Mouse (Mus musculus): ENCODE results near the gene Faf2. TPM values are rescaled to one million over a fixed set of nuclear protein-coding genes. Genes with fewer than 3 reads are reported as not detected.
A peak's percentile ranks its signal among the peaks of the same experiment; 100 is the strongest.
"Not testable (repeated sequence)": the region's sequence is repeated elsewhere in the genome, so short reads cannot be mapped to it uniquely, and the experiment has no call there.

Faf2 gene
- total RNA-seq, 1 experiment from 2014 or later = 63.5 TPM

DNA sequence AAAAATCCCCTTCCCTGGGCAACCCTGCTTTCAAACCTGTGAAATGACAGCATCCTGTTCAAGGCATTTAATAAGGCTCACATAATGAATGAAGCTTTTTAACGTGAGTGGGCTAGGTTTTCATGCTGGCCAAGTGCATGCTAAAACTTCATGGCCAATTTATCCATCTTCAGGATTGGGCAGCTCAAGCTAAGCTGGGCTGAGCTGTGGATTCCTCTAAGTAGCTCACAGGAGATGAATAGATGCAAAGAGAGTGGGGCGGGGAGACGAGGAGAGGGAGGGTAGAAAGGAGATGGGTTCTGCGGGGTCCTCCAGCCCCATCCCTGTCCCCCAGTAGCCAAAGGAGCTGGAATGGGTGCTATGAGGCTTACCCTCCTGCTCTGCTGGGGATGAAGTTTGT lies 17.4 kb upstream of the Faf2 start:
- no peak for ATAC-seq (replicated peaks; ENCODE audit: low read depth, poor library complexity, severe bottlenecking)

DNA sequence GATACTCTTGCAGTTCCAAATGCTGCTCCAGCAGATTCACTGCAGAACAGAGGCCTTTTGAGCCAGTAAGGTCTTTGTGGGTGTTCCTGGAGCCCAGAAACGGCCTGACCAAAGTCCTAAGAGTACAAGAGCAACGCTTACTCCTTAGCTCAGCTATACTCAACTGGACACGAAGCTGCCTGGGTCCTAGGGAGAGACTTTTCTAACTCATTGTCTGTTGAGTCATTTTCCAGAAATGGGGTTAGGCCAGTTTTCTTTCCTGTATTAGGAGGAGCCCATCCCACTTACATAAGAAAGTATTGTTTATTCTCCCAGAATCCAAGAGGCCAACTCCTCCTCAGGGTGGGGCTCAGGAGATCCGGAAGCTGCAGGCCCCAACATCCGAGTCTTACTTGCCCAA lies 16.2 kb upstream of the Faf2 start:
- no peak for ATAC-seq (replicated peaks; ENCODE audit: low read depth, poor library complexity, severe bottlenecking)

DNA sequence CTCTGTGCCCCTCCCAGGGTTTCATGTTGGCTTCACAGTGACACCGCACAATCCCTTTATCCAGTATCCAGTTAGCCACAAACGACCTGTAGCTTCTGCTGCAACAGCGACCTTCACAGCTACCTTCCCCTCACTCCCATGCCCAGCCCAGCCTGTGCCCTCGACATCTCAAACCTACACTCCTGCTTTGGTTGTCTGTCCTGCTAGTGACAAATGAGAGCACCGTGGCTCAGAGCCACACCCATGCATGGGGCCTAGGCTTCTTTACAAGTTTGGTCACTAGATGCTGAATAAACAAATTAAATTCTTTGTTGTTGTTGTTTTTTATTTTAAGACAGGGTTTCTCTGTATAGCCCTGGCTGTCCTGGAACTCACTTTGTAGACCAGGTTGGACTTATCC lies 14.4 kb upstream of the Faf2 start:
- ATAC-seq (replicated peaks; ENCODE audit: low read depth, poor library complexity, severe bottlenecking) = no peak

DNA sequence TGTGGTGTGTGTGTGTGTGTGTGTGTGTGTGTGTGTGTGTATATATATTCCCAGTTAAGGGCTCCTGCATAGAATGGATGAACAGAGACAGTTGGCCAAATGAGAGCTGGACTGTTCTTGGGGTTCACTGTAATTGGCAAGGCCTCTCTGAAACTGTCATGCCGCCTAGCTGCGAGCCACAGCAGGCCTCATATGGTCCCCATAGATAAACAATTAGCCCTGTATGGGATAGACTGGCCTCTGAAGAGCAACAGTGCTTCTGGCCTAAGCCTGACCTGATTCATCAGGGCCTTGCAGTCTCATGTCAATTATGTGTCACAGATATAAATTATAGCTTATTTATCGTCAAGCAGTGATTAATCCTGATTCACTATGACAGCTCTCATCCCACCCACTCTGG lies 13.6 kb upstream of the Faf2 start:
- no peak for ATAC-seq (replicated peaks; ENCODE audit: low read depth, poor library complexity, severe bottlenecking)

DNA sequence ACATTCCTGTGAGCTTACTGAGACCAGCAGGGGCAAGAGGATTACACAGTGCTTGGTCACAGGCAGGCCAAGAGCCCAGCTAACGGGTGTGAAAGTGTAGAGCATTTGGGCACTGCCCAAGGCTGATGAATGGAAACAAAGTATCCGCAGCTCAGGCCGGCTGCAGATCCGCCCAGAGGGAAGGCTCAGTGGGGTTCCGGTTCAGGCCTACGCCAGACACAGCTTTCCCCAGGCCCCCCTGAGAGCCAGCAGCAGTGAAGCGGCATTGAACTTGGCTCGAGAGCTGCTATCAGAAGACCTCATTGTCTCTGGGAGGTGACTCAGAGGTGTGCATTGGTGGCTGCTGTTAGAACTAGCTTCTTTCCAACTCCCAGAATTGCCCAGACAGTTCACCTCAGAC lies 12.9 kb upstream of the Faf2 start:
- ATAC-seq (replicated peaks; ENCODE audit: low read depth, poor library complexity, severe bottlenecking) = no peak

DNA sequence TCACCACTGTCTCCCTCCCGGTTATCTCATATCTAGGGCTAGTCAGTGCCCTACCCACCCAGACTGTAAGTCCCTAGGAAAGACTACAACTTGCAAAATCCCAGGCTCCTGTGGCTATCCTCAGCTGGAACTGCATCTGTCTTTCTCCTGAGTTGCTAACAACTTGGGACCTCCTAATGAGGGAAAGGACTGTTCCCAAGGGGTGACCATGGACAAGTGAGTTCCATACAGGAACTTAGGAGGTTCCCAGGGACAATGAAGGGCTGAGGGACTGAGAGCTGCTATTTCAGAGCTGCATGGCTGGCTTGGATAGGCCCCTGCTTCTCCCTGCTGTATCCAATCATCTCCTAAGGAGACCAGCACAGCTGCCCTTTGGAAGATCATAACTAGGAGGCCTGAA lies 12.3 kb upstream of the Faf2 start:
- no peak for ATAC-seq (replicated peaks; ENCODE audit: low read depth, poor library complexity, severe bottlenecking)

DNA sequence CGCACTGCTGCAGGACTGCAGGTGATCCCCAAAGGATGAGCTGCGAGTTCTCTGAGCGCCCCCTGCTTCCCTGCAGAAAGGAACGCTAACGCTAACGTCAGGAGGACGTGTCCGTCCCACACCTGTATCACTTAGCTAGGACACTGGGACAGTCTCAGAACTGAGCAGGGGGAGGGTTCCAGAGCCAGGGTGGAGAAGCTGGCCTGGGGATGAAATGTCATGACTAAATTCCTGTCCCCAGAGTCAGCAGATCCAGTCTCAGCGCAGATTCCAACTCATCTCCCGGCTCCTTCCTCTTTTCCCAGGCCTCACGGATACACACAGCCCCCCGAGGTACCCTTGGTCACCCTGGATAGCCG lies 11.0 kb upstream of the Faf2 start:
- ATAC-seq (replicated peaks; ENCODE audit: low read depth, poor library complexity, severe bottlenecking) = peak; percentile 15; the same call in 1 of the 2 replicates

DNA sequence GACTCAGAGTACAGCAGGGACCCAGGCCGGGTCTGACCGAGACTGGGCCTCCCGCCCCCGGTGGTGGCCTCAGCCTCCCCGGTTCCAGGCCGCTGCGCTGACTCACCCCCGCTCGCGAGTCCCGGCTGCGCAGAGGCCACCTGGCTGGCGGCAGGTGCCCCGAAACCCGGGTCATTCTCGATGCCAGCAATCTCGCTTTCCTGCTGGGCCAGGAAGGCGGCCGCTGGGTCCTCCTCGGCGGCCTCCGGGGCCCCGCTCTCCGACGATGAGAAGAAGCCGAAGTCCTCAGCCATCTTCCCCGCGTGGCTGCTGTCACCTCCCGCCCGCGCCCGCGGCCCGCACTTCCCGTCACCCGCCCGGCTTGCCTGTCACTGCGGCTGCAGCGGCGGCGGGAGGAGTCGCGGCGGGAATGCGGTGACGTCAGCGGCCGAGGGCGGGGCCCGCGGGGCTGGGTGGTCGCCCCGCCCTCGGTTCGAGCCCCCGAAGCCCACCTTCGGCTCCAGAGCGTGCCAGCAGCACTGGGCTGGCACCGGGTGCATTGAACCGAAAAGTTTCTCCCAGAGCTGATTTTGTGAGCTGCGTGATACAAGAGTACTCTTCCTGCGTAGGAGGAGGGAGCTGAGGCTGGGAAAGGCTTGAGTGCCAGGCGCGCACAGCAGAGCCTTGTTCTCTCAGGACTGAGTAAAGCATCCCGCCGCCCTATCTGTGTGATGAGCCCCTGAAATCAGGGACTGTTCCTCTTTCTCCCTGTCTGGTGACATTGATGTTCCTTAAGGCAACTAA lies 10.4 kb upstream of the Faf2 start, which contains the start of gene Cltb:
Cltb (minus strand) TSS at position 373 of the 783 bp plus-strand sequence.
- peak; percentile 67 for ATAC-seq (replicated peaks; ENCODE audit: low read depth, poor library complexity, severe bottlenecking)

DNA sequence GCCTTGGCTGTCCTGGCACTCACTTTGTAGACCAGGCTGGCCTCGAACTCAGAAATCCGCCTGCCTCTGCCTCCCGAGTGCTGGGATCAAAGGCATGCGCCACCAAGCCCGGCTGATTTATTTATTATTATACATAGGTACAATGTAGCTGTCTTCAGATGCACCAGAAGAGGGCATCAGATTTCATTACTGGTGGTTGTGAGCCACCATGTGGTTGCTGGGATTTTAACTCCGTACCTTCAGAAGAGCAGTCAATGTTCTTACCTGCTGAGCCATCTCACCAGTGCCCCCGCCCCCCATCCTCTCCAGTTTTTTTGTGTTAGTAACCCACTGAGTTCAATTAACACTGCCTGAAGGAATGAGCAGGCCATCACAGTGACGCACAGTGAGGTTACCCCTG lies 8.4 kb upstream of the Faf2 start:
- not testable (repeated sequence) for ATAC-seq (replicated peaks; ENCODE audit: low read depth, poor library complexity, severe bottlenecking)

DNA sequence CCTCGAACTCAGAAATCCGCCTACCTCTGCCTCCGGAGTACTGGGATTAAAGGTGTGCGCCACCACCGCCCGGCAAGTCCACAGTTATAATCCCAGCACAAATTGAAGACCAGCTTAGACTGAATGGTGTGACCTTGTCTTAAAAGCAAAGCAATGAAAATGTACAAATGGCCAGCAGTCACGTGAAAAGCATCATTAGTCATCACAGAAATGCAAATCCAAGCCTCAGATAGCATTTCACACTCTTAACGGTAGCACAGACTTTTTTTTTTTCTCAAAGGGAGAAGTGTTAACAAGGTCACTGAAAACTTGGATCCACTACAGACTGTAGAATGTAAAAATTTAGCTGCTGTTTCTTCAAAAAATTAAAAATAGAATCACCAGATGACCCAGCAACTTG lies 5.3 kb upstream of the Faf2 start:
- ATAC-seq (replicated peaks; ENCODE audit: low read depth, poor library complexity, severe bottlenecking) = no peak

DNA sequence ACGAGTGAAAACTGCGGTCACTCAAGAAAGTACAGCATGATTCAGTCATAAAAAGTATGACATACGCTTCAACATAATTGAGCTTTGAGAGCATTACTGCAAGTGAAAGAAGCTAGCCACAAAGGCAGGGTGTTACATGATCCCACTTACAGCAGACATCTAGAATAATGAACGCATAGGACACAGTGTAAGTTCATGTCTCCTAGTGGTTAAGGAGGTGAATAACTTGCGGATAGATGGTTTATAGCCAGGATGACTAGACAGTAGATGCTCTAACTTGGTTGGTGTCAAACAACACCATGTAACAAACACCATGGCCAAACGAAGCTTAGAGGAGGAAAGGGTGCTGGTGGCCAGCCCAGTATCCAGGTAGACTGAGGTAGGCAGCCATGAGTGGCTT lies 4.6 kb upstream of the Faf2 start:
- no peak for ATAC-seq (replicated peaks; ENCODE audit: low read depth, poor library complexity, severe bottlenecking)

DNA sequence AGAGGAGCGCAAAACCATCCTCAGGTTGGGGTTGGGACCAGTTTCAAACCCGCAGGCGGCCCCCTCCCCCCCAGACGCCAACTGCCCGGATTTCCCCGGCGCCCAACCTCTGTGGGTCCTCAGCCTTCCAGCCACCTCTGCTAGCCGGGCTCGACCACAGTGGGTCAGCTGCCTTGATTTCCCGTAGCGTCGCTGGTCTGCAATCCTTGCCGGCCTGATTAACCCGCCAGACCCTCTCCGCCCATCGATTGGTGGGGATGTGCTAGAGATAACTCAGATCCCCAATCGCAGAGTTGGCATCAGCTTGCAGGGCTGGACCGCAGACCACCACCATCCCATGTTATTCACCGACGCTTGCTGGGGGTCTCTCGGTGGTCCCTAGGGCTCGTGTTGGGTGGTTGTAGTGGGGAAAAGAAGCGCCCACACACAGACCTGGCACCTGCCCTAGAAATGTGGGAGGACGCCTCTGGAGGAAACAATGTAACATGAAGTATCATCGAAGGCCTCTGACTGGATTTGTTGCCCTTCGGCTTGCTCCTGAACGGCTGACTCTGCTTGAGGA lies 457 bp downstream of the Faf2 start:
- ATAC-seq (replicated peaks; ENCODE audit: low read depth, poor library complexity, severe bottlenecking) = peak; percentile 42

DNA sequence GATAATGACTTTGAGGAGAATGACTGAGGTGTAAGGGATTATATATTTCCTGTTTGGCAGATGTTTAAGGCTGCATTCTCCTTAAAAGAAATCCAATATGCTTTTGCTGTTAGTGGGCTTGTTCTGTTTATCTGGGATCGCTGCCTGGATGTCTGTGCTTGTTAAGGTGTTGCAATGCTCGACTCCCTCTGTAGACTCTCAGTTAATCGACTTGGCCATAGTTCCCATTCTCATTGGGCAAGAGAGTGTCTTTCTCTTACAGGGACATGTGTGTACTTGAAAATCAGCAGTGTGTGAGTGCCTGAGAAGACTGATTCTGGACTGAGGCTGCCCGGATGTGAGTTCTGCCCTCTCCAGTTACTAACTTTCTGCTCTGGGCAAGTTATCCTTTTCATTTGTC lies 7.5 kb downstream of the Faf2 start:
- no peak for ATAC-seq (replicated peaks; ENCODE audit: low read depth, poor library complexity, severe bottlenecking)

DNA sequence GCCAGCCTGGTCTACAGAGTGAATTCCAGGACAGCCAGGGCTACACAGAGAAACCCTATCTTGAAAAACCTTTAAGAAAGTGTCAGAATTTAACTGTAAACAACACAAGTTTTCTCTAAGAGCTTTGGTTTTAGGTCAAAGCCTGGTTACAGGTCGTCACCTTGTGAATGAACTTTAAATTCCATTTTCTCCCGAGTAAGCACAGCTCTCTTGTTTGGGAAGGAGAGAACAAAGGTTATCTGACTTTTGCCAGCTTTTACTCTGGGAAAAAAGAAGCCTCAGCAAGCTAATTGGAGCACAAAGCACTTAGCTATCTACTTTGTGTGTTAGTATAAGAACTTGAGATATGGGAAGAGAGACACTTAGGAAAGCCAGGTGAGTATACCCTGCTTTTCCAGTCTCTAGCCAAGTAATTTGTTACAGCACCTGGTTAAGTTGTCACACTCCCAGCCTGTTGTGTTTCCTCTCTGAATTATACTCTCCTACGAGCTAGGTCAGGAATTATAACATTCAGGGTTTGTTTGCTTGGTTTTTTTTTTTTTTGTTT lies 11.2 kb downstream of the Faf2 start:
- ATAC-seq (replicated peaks; ENCODE audit: low read depth, poor library complexity, severe bottlenecking) = no peak

DNA sequence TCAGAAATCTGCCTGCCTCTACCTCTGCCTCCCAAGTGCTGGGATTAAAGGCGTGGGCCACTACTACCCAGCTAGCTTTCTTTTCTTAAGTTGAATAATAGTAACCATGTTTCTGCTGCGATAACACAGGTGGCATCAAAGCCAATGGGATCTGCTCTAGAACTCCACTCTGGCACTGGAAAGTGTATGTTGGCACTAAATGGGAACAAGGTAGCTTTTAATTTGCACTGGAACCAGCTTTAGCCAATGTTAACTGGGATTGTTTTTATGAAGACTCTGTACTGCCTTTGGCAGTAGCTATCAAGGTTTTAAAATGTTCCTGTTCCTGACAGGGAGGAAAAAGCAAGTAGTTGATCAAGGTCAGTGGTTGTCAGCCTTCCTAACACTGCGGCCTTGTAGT lies 13.4 kb downstream of the Faf2 start:
- ATAC-seq (replicated peaks; ENCODE audit: low read depth, poor library complexity, severe bottlenecking) = no peak

DNA sequence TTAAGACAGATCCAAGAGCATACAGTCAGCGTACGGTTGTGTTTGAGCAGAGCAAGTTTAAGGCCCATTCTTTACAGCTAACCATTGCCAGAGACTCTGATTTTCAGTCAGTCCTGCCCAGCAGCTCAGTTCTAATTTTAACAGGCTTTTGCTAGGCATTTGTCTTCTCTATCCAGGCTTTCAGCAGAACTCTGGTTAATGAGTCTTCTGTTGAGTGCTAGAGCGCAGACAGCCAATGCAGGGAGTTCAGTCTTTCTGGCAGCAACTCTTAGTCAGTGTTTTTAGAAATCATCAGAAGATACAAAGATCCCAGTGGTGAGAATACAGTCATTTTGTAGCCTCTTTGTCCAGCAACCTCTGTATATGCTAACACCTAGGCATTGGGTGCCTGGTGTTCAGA lies 28.9 kb downstream of the Faf2 start:
- ATAC-seq (replicated peaks; ENCODE audit: low read depth, poor library complexity, severe bottlenecking) = no peak

DNA sequence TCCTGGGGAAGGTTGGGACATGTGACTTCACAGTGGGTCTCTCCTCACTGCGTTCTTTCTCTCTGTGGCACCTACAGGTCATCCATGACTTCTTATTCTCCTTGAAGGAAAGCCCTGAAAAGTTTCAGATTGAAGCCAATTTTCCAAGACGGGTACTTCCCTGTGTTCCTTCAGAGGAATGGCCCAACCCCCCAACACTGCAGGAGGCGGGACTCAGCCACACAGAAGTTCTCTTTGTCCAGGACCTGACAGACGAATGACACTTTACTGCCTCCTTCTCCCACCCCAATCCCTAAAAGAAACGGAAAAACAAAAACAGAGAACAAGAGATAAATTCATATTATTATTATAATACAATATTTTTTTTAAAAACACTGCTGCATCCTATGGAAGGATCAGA lies 39.3 kb downstream of the Faf2 start:
- ATAC-seq (replicated peaks; ENCODE audit: low read depth, poor library complexity, severe bottlenecking) = no peak

DNA sequence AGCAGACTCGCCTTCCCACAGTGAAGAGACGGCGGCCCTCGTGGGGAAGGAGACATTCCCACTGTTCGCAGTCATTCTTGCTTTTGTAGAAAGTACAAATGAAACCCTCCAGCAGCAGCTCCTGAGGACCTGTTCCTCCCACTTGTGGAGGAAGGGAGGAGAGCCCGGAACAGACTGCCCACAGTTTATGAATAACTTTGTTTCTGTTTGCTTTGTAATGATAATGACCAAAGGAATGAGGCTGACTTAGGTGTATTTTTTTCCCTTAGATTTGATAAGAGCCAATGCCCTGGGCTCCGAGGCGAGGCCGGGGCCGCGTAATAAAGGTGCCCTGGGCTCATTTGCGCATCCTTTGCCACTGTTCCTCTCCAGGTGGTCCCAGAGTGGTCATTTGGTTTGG lies 39.8 kb downstream of the Faf2 start:
- ATAC-seq (replicated peaks; ENCODE audit: low read depth, poor library complexity, severe bottlenecking) = no peak

DNA sequence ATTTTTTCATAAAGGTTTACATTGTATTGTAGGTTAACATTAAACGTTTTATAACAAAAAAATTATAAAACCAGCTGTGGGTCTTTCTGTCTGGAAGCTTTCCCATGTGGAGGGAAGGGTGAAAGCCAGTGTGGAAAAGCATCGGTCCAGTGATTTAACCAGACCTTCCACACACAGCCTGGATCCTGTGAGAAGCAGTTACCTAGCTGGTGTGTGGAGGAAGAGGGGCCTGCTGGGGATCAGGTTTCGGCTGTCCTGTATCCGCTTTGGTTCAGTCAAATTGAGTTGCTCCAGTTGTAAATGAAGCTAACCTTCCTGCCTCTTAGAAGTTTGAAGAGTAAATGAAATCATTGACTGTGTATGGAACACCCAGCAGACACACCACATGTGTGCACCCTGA lies 42.4 kb downstream of the Faf2 start:
- no peak for ATAC-seq (replicated peaks; ENCODE audit: low read depth, poor library complexity, severe bottlenecking)

DNA sequence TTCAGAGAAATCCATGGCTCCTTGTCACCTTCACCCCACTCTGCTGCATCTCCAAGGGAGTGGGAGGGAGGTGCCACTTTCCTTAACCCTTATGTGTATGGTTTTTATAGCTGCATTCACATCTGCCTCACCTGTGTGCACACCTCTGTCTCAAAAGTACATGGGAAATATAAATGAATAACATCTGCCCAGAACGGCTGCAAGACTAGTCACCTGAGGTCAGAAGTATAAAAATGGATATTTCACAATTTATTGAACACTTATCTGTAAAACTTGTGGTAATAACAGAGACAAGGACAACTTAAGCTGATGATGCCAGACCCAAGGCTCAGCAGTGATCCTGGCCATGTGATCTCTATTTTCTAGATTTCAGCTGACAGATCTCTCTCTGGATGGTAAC lies 42.9 kb downstream of the Faf2 start:
- ATAC-seq (replicated peaks; ENCODE audit: low read depth, poor library complexity, severe bottlenecking) = no peak

DNA sequence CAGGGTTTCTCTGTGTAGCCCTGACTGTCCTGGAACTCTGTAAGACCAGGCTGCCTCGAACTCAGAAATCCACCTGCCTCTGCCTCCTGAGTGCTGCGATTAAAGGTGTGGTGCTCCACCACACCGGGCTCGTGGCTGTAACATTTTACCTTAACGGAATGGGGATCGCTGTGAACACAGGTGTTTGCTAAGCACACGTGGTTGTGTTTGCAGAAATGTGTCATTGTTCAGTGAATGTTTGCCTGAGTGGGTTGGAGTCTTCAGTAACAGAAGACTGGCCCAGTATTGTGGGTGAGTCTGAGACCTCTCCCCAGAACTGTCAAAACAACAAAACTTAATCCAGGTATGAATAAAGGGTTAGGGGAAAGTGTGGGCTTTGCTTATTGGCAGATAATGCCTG lies 43.5 kb downstream of the Faf2 start:
- ATAC-seq (replicated peaks; ENCODE audit: low read depth, poor library complexity, severe bottlenecking) = no peak

DNA sequence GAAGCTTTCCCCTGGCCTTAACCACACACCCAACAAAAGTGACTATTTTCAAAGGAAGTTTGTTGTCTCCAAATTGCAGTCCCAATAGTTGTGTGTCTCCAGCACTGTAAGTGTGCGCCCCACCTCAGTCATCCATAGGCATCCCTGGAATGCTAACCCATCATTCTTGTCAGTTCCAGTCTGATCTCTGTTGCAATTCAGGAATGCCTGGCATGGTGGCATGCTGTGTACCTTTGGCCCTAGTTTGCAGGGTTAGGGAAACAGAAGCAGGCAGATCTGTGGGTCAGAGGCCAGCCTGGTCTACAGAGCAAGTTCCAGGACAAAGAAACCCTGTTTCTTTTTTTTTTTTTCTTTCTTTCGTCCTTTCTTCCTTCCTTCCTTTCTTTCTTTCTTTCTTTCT lies 48.9 kb downstream of the Faf2 start:
- ATAC-seq (replicated peaks; ENCODE audit: low read depth, poor library complexity, severe bottlenecking) = no peak

All from common myeloid progenitor, adult 5-6 weeks (primary cell).